Mouse (Mus musculus) embryonic facial prominence, embryonic 13.5 days (tissue): ENCODE measurements around the gene Mbd3. TPM values are rescaled to one million over a fixed set of nuclear protein-coding genes. Genes with fewer than 3 reads are reported as not detected.

Experiments used
- ATAC-seq: fragments of 200-750 bp; cut with Nextera tagmentation; 2 replicates; pipeline ENCODE4 v1.8.0; 2017; ENCODE audit warnings: low read depth; ENCODE audit not compliant: insufficient number of reproducible peaks, insufficient read depth, low FRiP score, low TSS enrichment
- H3K27ac ChIP-seq: fragments of 300-500 bp; sonication (generic); 2 replicates; pipeline ENCODE4 v1.5.1; 2015; ENCODE audit warnings: moderate library complexity, mild to moderate bottlenecking, inconsistent platforms
- H3K27me3 ChIP-seq: fragments of 300-500 bp; sonication (generic); 2 replicates; pipeline ENCODE4 v1.6.1; 2015; ENCODE audit warnings: mild to moderate bottlenecking, inconsistent platforms
- H3K36me3 ChIP-seq: fragments of 300-500 bp; sonication (generic); 2 replicates; pipeline ENCODE4 v1.6.1; 2015; ENCODE audit warnings: mild to moderate bottlenecking, inconsistent platforms
- H3K4me1 ChIP-seq: fragments of 300-500 bp; sonication (generic); 2 replicates; pipeline ENCODE4 v1.6.1; 2015; ENCODE audit warnings: inconsistent platforms
- H3K4me2 ChIP-seq: fragments of 300-500 bp; sonication (generic); 2 replicates; pipeline ENCODE4 v1.6.1; 2015; ENCODE audit warnings: moderate library complexity, mild to moderate bottlenecking, inconsistent platforms
- H3K4me3 ChIP-seq: fragments of 300-500 bp; sonication (generic); 2 replicates; pipeline ENCODE4 v1.5.1; 2015; ENCODE audit warnings: mild to moderate bottlenecking, inconsistent platforms
- H3K9ac ChIP-seq: fragments of 300-500 bp; sonication (generic); 2 replicates; pipeline ENCODE4 v1.6.1; 2015; ENCODE audit warnings: mild to moderate bottlenecking, inconsistent platforms
- H3K9me3 ChIP-seq: fragments of 300-500 bp; sonication (generic); 2 replicates; pipeline ENCODE4 v1.6.1; 2016; ENCODE audit warnings: inconsistent platforms
- WGBS: fragments of 180-500 bp; shearing (Covaris S2); methylation state at CpG from one replicate; pipeline ENCODE4 v1.1.7; 2015; ENCODE audit warnings: mixed read lengths; 5-methylcytosine and 5-hydroxymethylcytosine counted together
- polyA plus RNA-seq: library from polyadenylated mRNA; unstranded; fragments of >200 nt; fragmentation: Nextera tagmentation; extraction: Ambion mirVana; gene quantifications from 2 replicates; pipeline ENCODE4 v1.2.1, GENCODE M21; 2015

Gene Mbd3
- polyA plus RNA-seq, 1 experiment from 2014 or later = 297 TPM

GRCm38 (mm10) chr10:80363734-80364133, 35.6 kb downstream of the Mbd3 start:
- 34% methylated on average over 6 of the region's 6 CpGs for WGBS
- no peak overlapping the region for H3K4me3 ChIP-seq
- no peak overlapping the region for H3K4me2 ChIP-seq
- no peaks in the 10 kb centered on the region for H3K36me3 ChIP-seq
- H3K4me1 ChIP-seq = no peaks in the 10 kb centered on the region
- peaks cover 54% of the 10 kb centered on the region for H3K27me3 ChIP-seq
- no peak overlapping the region for H3K27ac ChIP-seq
- H3K9me3 ChIP-seq = peaks cover 4% of the 10 kb centered on the region; the same call in 1 of the 2 replicates
- H3K9ac ChIP-seq = 0 out of 2 replicates have a peak overlapping the region, but pooled peaks have one; percentile 2
- ATAC-seq = no peak

GRCm38 (mm10) chr10:80357994-80358639, 41.2 kb downstream of the Mbd3 start:
- Histone ChIP-seq H3K27ac (no peak overlapping the region), H3K9ac (0 out of 2 replicates have a peak overlapping the region, but pooled peaks have one; percentile 17), H3K4me2 (peak overlapping the region; percentile 54), H3K4me3 (peak overlapping the region; percentile 29), H3K27me3 (peaks cover 87% of the 10 kb centered on the region), H3K9me3 (no peaks in the 10 kb centered on the region), H3K4me1 (peaks cover 30% of the 10 kb centered on the region), H3K36me3 (no peaks in the 10 kb centered on the region)
- no peak for ATAC-seq
- 9% methylated on average over 31 of the region's 31 CpGs for WGBS

DNA sequence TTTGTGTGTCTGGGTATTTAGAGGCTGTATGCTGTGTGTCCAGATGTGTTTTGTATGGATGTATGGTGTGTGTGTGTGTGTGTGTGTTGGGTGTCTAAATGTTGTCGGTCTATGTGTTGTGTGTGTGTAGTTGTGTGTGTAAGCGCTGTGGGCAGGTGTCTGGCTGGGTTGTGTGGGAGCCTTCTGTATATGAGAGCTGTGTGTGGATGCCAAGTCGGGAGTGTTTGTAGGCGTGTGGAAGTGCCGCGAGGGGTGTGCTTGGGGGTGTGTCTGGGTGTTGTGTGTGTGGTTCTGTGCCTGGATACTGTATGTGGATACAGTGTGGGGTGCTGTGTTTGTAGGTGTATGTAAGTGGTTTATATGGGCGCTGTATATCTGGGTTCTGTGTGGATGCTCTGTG, 42.0 kb downstream of the Mbd3 start:
- Histone ChIP-seq H3K4me3 (peak overlapping the region; percentile 45), H3K9me3 (no peaks in the 10 kb centered on the region), H3K36me3 (no peaks in the 10 kb centered on the region), H3K27me3 (peaks cover 87% of the 10 kb centered on the region), H3K4me2 (peak overlapping the region; percentile 73), H3K4me1 (peaks cover 30% of the 10 kb centered on the region), H3K27ac (no peak overlapping the region), H3K9ac (no peak overlapping the region)
- WGBS = 33% methylated on average over 7 of the region's 7 CpGs
- no peak for ATAC-seq

- Histone ChIP-seq H3K4me1 (peaks cover 30% of the 10 kb centered on the region), H3K36me3 (no peaks in the 10 kb centered on the region), H3K9me3 (no peaks in the 10 kb centered on the region), H3K27me3 (peaks cover 93% of the 10 kb centered on the region), H3K4me3 (peak overlapping the region; percentile 45), H3K9ac (peak overlapping the region; percentile 44; the same call in 1 of the 2 replicates), H3K27ac (no peak overlapping the region), H3K4me2 (peak overlapping the region; percentile 73)
- ATAC-seq = no peak
- WGBS = 3% methylated on average over 34 of the region's 34 CpGs
Observed at GRCm38 (mm10) chr10:80356737-80357136, 42.6 kb downstream of the Mbd3 start.

DNA sequence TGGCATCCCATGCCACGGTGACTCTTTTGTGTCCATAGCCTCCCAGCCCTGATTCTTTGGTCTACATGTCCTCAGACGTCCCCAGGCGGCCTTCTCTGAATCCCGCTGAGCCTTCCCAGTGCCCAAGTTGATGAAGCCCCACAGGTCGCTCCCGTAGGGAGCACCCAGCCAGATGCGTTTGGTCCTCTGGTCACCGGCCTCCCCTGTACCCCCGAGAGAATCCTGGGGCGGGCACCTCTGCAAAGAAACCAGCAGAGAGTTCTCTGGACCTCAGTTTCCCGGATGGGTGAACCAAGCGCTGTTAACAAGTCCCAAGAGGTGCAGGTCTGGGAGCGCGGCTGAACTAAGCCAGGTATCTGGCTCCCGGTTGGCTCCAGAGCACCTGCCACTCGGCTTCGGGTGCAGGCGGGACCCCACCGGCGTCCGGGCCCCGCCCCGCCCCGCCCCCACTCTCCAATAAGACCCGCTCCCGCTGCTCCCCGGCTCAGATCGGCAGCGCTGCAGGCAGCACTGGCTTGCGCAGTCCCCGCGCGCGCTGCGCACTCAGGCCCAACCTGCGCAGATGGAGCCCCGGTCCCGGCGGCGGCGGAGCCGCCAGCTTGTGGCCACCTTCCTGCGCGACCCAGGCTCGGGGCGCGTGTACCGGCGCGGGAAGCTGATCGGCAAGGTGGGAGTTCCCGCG, 43.2 kb downstream of the Mbd3 start, which contains the start of gene Plk5:
Gene Plk5 (plus strand): TSS at position 459 of the 682 bp plus-strand sequence.
- peak within 1 kb of the TSS; percentile 45 for H3K4me3 ChIP-seq
- H3K27me3 ChIP-seq = peaks cover 99% of the 10 kb centered on the region
- ATAC-seq = no peak
- no peak within 1 kb of the TSS for H3K27ac ChIP-seq
- no peaks in the 10 kb centered on the region for H3K36me3 ChIP-seq
- H3K9me3 ChIP-seq = no peaks in the 10 kb centered on the region
- H3K4me2 ChIP-seq = peak within 1 kb of the TSS; percentile 73
- peaks cover 30% of the 10 kb centered on the region for H3K4me1 ChIP-seq
- peak within 1 kb of the TSS; percentile 44; the same call in 1 of the 2 replicates for H3K9ac ChIP-seq
- 1% methylated on average over 51 of the region's 53 CpGs for WGBS

DNA sequence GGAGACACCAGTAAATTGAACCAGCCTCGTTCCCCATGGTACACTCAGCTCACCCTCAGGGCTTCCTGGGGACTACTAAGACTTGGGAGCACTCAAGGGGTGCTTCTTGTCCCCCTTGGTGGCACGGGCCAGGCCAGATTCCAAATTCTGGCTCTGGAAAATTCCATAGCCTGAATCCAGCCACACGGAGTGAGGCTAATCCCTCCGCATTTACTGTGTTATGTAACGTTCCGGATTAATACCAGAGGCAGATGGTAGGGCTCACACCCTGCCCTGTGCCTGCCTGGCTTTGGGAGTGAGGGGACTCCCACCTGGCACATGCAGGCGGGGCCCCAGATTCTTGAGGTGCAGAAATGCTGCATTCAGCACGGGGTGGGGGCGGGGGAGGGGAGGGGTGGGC, 43.9 kb downstream of the Mbd3 start:
- 9% methylated on average over 9 of the region's 9 CpGs for WGBS
- ATAC-seq = no peak

GRCm38 (mm10) chr10:80352727-80353126, 46.6 kb downstream of the Mbd3 start:
- H3K9ac ChIP-seq = no peak overlapping the region
- H3K36me3 ChIP-seq = no peaks in the 10 kb centered on the region
- peaks cover 53% of the 10 kb centered on the region for H3K4me1 ChIP-seq
- no peak overlapping the region for H3K4me2 ChIP-seq
- no peaks in the 10 kb centered on the region for H3K9me3 ChIP-seq
- ATAC-seq = no peak
- H3K4me3 ChIP-seq = no peak overlapping the region
- H3K27me3 ChIP-seq = peaks cover 100% of the 10 kb centered on the region
- H3K27ac ChIP-seq = no peak overlapping the region
- 61% methylated on average over 8 of the region's 8 CpGs for WGBS

More for the DNA sequence above, 43.9 kb downstream of the Mbd3 start:
- Histone ChIP-seq H3K9me3 (no peaks in the 10 kb centered on the region), H3K27ac (no peak overlapping the region), H3K36me3 (no peaks in the 10 kb centered on the region), H3K4me1 (peaks cover 33% of the 10 kb centered on the region), H3K4me2 (no peak overlapping the region), H3K9ac (no peak overlapping the region), H3K27me3 (peaks cover 100% of the 10 kb centered on the region), H3K4me3 (no peak overlapping the region)

DNA sequence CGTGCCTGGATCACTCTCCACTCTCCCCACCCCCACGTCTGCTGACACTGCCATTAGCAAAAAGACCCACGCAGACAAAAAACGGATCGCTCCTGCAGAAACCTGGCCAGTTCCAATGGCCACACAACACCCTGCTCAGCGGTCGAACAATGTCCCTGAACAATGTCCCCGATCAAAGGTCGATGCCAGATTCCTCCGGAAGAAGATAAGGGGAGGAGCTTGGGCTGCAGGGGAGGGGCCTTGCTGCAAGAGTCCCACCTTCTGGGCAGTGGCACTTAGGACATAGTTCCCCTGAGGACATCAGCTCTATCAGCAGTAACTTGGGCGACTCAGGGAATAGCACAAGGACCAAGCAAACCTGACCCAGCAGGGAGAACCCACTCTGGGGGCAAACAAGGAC, 47.5 kb downstream of the Mbd3 start:
- Histone ChIP-seq H3K4me3 (no peak overlapping the region), H3K9ac (no peak overlapping the region), H3K4me1 (peaks cover 51% of the 10 kb centered on the region), H3K27me3 (peaks cover 100% of the 10 kb centered on the region), H3K9me3 (no peaks in the 10 kb centered on the region), H3K36me3 (no peaks in the 10 kb centered on the region), H3K4me2 (no peak overlapping the region), H3K27ac (no peak overlapping the region)
- WGBS = 22% methylated on average over 11 of the region's 11 CpGs
- ATAC-seq = no peak

DNA sequence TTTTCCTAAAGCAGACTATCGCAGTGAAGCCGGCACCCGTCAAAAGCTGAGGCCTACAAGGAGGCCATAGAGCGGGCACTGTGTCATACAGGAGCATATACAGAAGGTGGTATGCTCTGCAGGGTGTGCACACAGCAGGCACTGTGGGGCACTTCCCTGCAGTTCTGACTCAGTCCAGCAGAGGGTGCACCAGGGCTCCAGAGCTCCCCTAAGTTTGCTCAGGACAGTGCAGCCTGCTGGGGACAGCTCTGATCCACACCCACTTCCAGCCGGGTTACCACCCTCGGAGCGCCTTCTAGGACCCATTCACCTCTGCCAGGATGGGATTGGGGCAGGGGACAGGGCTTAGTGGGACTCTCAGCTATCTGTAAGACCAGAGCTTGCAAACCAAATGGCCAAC, 49.1 kb downstream of the Mbd3 start:
- peak; percentile 40; the same call in 1 of the 2 replicates for ATAC-seq
- Histone ChIP-seq H3K4me3 (no peak overlapping the region), H3K4me1 (peaks cover 37% of the 10 kb centered on the region), H3K27me3 (peaks cover 99% of the 10 kb centered on the region), H3K36me3 (no peaks in the 10 kb centered on the region), H3K27ac (no peak overlapping the region), H3K4me2 (no peak overlapping the region), H3K9ac (no peak overlapping the region), H3K9me3 (no peaks in the 10 kb centered on the region)
- WGBS = 2% methylated on average over 7 of the region's 7 CpGs

GRCm38 (mm10) chr10:80348981-80349380, 50.4 kb downstream of the Mbd3 start:
- peak overlapping the region; percentile 32 for H3K4me3 ChIP-seq
- H3K27ac ChIP-seq = no peak overlapping the region
- peaks cover 99% of the 10 kb centered on the region for H3K27me3 ChIP-seq
- H3K4me1 ChIP-seq = peaks cover 50% of the 10 kb centered on the region
- WGBS = 15% methylated on average over 26 of the region's 26 CpGs
- no peak for ATAC-seq
- H3K36me3 ChIP-seq = no peaks in the 10 kb centered on the region
- H3K9me3 ChIP-seq = no peaks in the 10 kb centered on the region
- peak overlapping the region; percentile 61 for H3K4me2 ChIP-seq
- peak overlapping the region; percentile 59 for H3K9ac ChIP-seq

GRCm38 (mm10) chr10:80348244-80348781, 51.0 kb downstream of the Mbd3 start, which contains the start of gene Adamtsl5:
TSS of gene Adamtsl5 (minus strand) at chr10:80348412.
- peaks cover 57% of the 10 kb centered on the region for H3K4me1 ChIP-seq
- no peaks in the 10 kb centered on the region for H3K9me3 ChIP-seq
- WGBS = under 1% methylated on average over 42 of the region's 42 CpGs
- H3K27me3 ChIP-seq = peaks cover 99% of the 10 kb centered on the region
- peak within 1 kb of the TSS; percentile 59 for H3K9ac ChIP-seq
- peak within 1 kb of the TSS; percentile 61 for H3K4me2 ChIP-seq
- no peak within 1 kb of the TSS for H3K27ac ChIP-seq
- no peaks in the 10 kb centered on the region for H3K36me3 ChIP-seq
- no peak for ATAC-seq
- H3K4me3 ChIP-seq = peak within 1 kb of the TSS; percentile 32
